9 mouse cellular contexts compared by ENCODE assay signal in genomic region chr17:74529533-74529824, GRCm38 (mm10). TPM values are rescaled to one million over a fixed set of nuclear protein-coding genes. Genes with fewer than 3 reads are reported as not detected.
A peak's percentile ranks its signal among the peaks of the same experiment; 100 is the strongest.
DNase-seq lines count a peak whose midpoint lies in the region; ATAC-seq and TF ChIP-seq lines count a peak whose summit lies in the region.
"Had no signal": no experiment of that assay in that cellular context is flagged by ENCODE, and none has a peak within 500 bp of the region (broad histone marks: within the 10 kb centered on the region; RNA-seq: fewer than 3 reads in every experiment).

No protein-coding gene starts in this region.

- H3K4me1 ChIP-seq in forebrain, embryonic 13.5 days, result peaks cover 31% of the 10 kb centered on the region
- peaks cover 28% of the 10 kb centered on the region for H3K4me1 ChIP-seq in limb, embryonic 13.5 days
- H3K4me1 ChIP-seq in stomach, embryonic 16.5 days (ENCODE audit: control insufficient read depth, insufficient read depth, low read length), result peaks cover 17% of the 10 kb centered on the region

- DNase-seq in gastrocnemius, adult 2 months, result no peak
- DNase-seq in gastrocnemius, postnatal 25 days, result no peak
- peak; percentile 44 for DNase-seq in A20 (ENCODE audit: low read depth, low spot score)
- DNase-seq in layer of hippocampus, postnatal 36 days, result no peak
- DNase-seq in left cerebral cortex, postnatal 10 days (ENCODE audit: extremely low spot score in 1 of 2, low spot score in 2 of 2), result no peak

- no peaks in the 10 kb centered on the region for H3K9me3 ChIP-seq in forebrain, embryonic 13.5 days (replicated peaks)
- H3K9me3 ChIP-seq in limb, embryonic 13.5 days, result no peaks in the 10 kb centered on the region
- H3K9me3 ChIP-seq in stomach, embryonic 16.5 days (replicated peaks; ENCODE audit: control insufficient read depth, low read length), result no peaks in the 10 kb centered on the region

- intact Hi-C loops in gastrocnemius, adult 2 months (cut with DNase I), result loop anchor here (1.0 to 2.0 kb wide), 2 partner anchors 39 to 191 kb away; partner anchors contain the start of gene Spast
- intact Hi-C loops in left cerebral cortex, postnatal 10 days (cut with DNase I), result no loop called here

- TF ChIP-seq CTCF in gastrocnemius, adult 2 months (IDR thresholded peaks at IDR 0.05), result no peak

- H3K36me3 ChIP-seq in forebrain, embryonic 13.5 days (ENCODE audit: poor library complexity, severe bottlenecking), result no peaks in the 10 kb centered on the region
- H3K36me3 ChIP-seq in limb, embryonic 13.5 days, result no peaks in the 10 kb centered on the region
- H3K36me3 ChIP-seq in stomach, embryonic 16.5 days (ENCODE audit: control insufficient read depth, insufficient read depth, low read length), result no peaks in the 10 kb centered on the region

- peak overlapping the region; percentile 86 for H3K4me2 ChIP-seq in forebrain, embryonic 13.5 days
- H3K4me2 ChIP-seq in limb, embryonic 13.5 days (replicated peaks), result peak overlapping the region; percentile 88
- peak overlapping the region; percentile 81 for H3K4me2 ChIP-seq in stomach, embryonic 16.5 days (ENCODE audit: low read depth, low read length)

- no peaks in the 10 kb centered on the region for H3K27me3 ChIP-seq in forebrain, embryonic 13.5 days
- no peaks in the 10 kb centered on the region for H3K27me3 ChIP-seq in limb, embryonic 13.5 days
- H3K27me3 ChIP-seq in stomach, embryonic 16.5 days (ENCODE audit: control insufficient read depth, insufficient read depth, low read length), result no peaks in the 10 kb centered on the region
- H3K27me3 ChIP-seq: Patski had no signal

- H3K4me3 ChIP-seq in gastrocnemius, adult 2 months, result peak overlapping the region; percentile 100
- H3K4me3 ChIP-seq in forebrain, embryonic 13.5 days, result peak overlapping the region; percentile 66
- H3K4me3 ChIP-seq in limb, embryonic 13.5 days, result peak overlapping the region; percentile 98
- peak overlapping the region; percentile 97 for H3K4me3 ChIP-seq in stomach, embryonic 16.5 days (replicated peaks; ENCODE audit: low read length)

- WGBS in forebrain, embryonic 13.5 days, result 18% methylated on average over 3 of the region's 3 CpGs
- WGBS in limb, embryonic 13.5 days, result 17% methylated on average over 3 of the region's 3 CpGs
- 11% methylated on average over 3 of the region's 3 CpGs for WGBS in stomach, embryonic 16.5 days

- H3K27ac ChIP-seq in gastrocnemius, adult 2 months, result peak overlapping the region; percentile 97
- H3K27ac ChIP-seq in forebrain, embryonic 13.5 days, result no peak overlapping the region
- H3K27ac ChIP-seq in limb, embryonic 13.5 days, result no peak overlapping the region; the same call in 1 of the 2 replicates
- peak overlapping the region; percentile 99 for H3K27ac ChIP-seq in stomach, embryonic 16.5 days (ENCODE audit: low read length)

- peak overlapping the region; percentile 86 for H3K9ac ChIP-seq in forebrain, embryonic 13.5 days
- H3K9ac ChIP-seq in limb, embryonic 13.5 days, result peak overlapping the region; percentile 99
- H3K9ac ChIP-seq in stomach, embryonic 16.5 days (ENCODE audit: low read length), result peak overlapping the region; percentile 91

- no peak for ATAC-seq in forebrain, embryonic 13.5 days
- no peak for ATAC-seq in limb, embryonic 13.5 days (ENCODE audit: low FRiP score, low read depth)
- ATAC-seq in stomach, embryonic 16.5 days (ENCODE audit: insufficient read depth, low FRiP score), result no peak

RNA-seq across cellular contexts. Expression of gene Birc6, which starts 1.4 kb away (rescaled TPM):
- total RNA-seq in gastrocnemius, adult 2 months (2021), result 10 to 100 TPM; 61.3 to 62.4 TPM
- total RNA-seq in gastrocnemius, postnatal 25 days (2021), result 10 to 100 TPM; 50.0 to 53.7 TPM
- polyA plus RNA-seq in forebrain, embryonic 13.5 days (2015; fragmentation: Nextera tagmentation; extraction: Ambion mirVana), result 94.6 and 105 TPM in 2 replicates
- 104 and 113 TPM in 2 replicates for polyA plus RNA-seq in limb, embryonic 13.5 days (2015; fragmentation: Nextera tagmentation; extraction: Ambion mirVana)
- 73.9 and 90.2 TPM in 2 replicates for polyA plus RNA-seq in stomach, embryonic 16.5 days (2015; fragmentation: Nextera tagmentation; extraction: Ambion mirVana)
- 100 to 1,000 TPM; 116 to 131 TPM for total RNA-seq in layer of hippocampus, postnatal 36 days (2021)
- total RNA-seq in left cerebral cortex, postnatal 10 days (2021), result 100 to 1,000 TPM; 155 to 161 TPM

RNA-seq across cellular contexts. Expression of gene Yipf4, which starts 40.2 kb away (rescaled TPM):
- total RNA-seq in gastrocnemius, adult 2 months (2021), result 10 to 100 TPM; 28.4 to 36.7 TPM
- total RNA-seq in gastrocnemius, postnatal 25 days (2021), result 10 to 100 TPM; 25.8 to 30.1 TPM
- 47.6 and 62.7 TPM in 2 replicates for polyA plus RNA-seq in forebrain, embryonic 13.5 days (2015; fragmentation: Nextera tagmentation; extraction: Ambion mirVana)
- polyA plus RNA-seq in limb, embryonic 13.5 days (2015; fragmentation: Nextera tagmentation; extraction: Ambion mirVana), result 50.9 and 51.5 TPM in 2 replicates
- polyA plus RNA-seq in stomach, embryonic 16.5 days (2015; fragmentation: Nextera tagmentation; extraction: Ambion mirVana), result 57.0 and 62.3 TPM in 2 replicates
- 10 to 100 TPM; 80.0 to 96.8 TPM for total RNA-seq in layer of hippocampus, postnatal 36 days (2021)
- 10 to 100 TPM; 68.9 to 73.5 TPM for total RNA-seq in left cerebral cortex, postnatal 10 days (2021)

Comparison
In these comparisons a context has a peak if more than half of its experiments do, and no peak if none do; other contexts are left out.
1. H3K27ac ChIP-seq: peak in gastrocnemius, adult 2 months (single experiment) and stomach, embryonic 16.5 days (single experiment); none in forebrain, embryonic 13.5 days (single experiment) and limb, embryonic 13.5 days (single experiment).
2. Peak in every context shown above with its lines, with median percentiles within 50 percentile points of each other: H3K4me3 ChIP-seq, H3K4me2 ChIP-seq and H3K9ac ChIP-seq.